Mouse (Mus musculus): ENCODE data around the gene Camta1. TPM values are rescaled to one million over a fixed set of nuclear protein-coding genes. Genes with fewer than 3 reads are reported as not detected.

The Camta1 gene
- polyA plus RNA-seq, 1 experiment, result 27.1 TPM

- WGBS, result 91% methylated on average over 8 of the region's 8 CpGs
- TF ChIP-seq CTCF (IDR thresholded peaks at IDR 0.05; ENCODE audit: borderline replicate concordance, control insufficient read depth, extremely low read depth, insufficient read depth, low read length, poor library complexity) (no peak), POLR2A (IDR thresholded peaks at IDR 0.05; ENCODE audit: control insufficient read depth, extremely low read depth, insufficient read depth, low read length, poor library complexity) (no peak)
- no peak overlapping the region for H3K27ac ChIP-seq (ENCODE audit: control insufficient read depth, insufficient read depth, low read length)
Observed at GRCm38 (mm10) chr4:150968956-150969355, 892.7 kb downstream of the Camta1 start.

GRCm38 (mm10) chr4:150966556-150966955 is 895.1 kb downstream of the Camta1 start:
- H3K36me3 ChIP-seq (ENCODE audit: control insufficient read depth, insufficient read depth, low read length), result no peaks in the 10 kb centered on the region
- peak; percentile 60 for DNase-seq
- H3K27me3 ChIP-seq (ENCODE audit: control insufficient read depth, insufficient read depth, low read length), result no peaks in the 10 kb centered on the region
- H3K4me3 ChIP-seq (ENCODE audit: control insufficient read depth, insufficient read depth, low read length), result no peak overlapping the region
- 17% methylated on average over 7 of the region's 7 CpGs for WGBS
- H3K27ac ChIP-seq (ENCODE audit: control insufficient read depth, insufficient read depth, low read length), result no peak overlapping the region
- H3K4me1 ChIP-seq (replicated peaks; ENCODE audit: control insufficient read depth, insufficient read depth, low read length), result peaks cover 4% of the 10 kb centered on the region
- TF ChIP-seq POLR2A (IDR thresholded peaks at IDR 0.05; ENCODE audit: control insufficient read depth, extremely low read depth, insufficient read depth, low read length, poor library complexity), result no peak
- no peak for TF ChIP-seq CTCF (IDR thresholded peaks at IDR 0.05; ENCODE audit: borderline replicate concordance, control insufficient read depth, extremely low read depth, insufficient read depth, low read length, poor library complexity)

More at GRCm38 (mm10) chr4:150968956-150969355, 892.7 kb downstream of the Camta1 start:
- no peak for DNase-seq
- H3K4me3 ChIP-seq (ENCODE audit: control insufficient read depth, insufficient read depth, low read length), result no peak overlapping the region
- peaks cover 4% of the 10 kb centered on the region for H3K4me1 ChIP-seq (replicated peaks; ENCODE audit: control insufficient read depth, insufficient read depth, low read length)
- H3K36me3 ChIP-seq (ENCODE audit: control insufficient read depth, insufficient read depth, low read length), result no peaks in the 10 kb centered on the region
- no peaks in the 10 kb centered on the region for H3K27me3 ChIP-seq (ENCODE audit: control insufficient read depth, insufficient read depth, low read length)

GRCm38 (mm10) chr4:150965555-150965951 is 896.1 kb downstream of the Camta1 start:
- WGBS, result 76% methylated on average over 11 of the region's 11 CpGs
- Histone ChIP-seq H3K4me3 (ENCODE audit: control insufficient read depth, insufficient read depth, low read length) (no peak overlapping the region), H3K4me1 (replicated peaks; ENCODE audit: control insufficient read depth, insufficient read depth, low read length) (peaks cover 4% of the 10 kb centered on the region), H3K36me3 (ENCODE audit: control insufficient read depth, insufficient read depth, low read length) (no peaks in the 10 kb centered on the region), H3K27ac (ENCODE audit: control insufficient read depth, insufficient read depth, low read length) (no peak overlapping the region), H3K27me3 (ENCODE audit: control insufficient read depth, insufficient read depth, low read length) (no peaks in the 10 kb centered on the region)
- TF ChIP-seq POLR2A (IDR thresholded peaks at IDR 0.05; ENCODE audit: control insufficient read depth, extremely low read depth, insufficient read depth, low read length, poor library complexity), result no peak
- TF ChIP-seq CTCF (IDR thresholded peaks at IDR 0.05; ENCODE audit: borderline replicate concordance, control insufficient read depth, extremely low read depth, insufficient read depth, low read length, poor library complexity), result 0 out of 2 replicates have a peak, but pooled peaks have one; percentile 13
- no peak for DNase-seq

- Histone ChIP-seq H3K27ac (ENCODE audit: control insufficient read depth, insufficient read depth, low read length) (no peak overlapping the region), H3K27me3 (ENCODE audit: control insufficient read depth, insufficient read depth, low read length) (no peaks in the 10 kb centered on the region), H3K4me3 (ENCODE audit: control insufficient read depth, insufficient read depth, low read length) (peak overlapping the region; percentile 20; the same call in 1 of the 2 replicates), H3K36me3 (ENCODE audit: control insufficient read depth, insufficient read depth, low read length) (no peaks in the 10 kb centered on the region), H3K4me1 (replicated peaks; ENCODE audit: control insufficient read depth, insufficient read depth, low read length) (peaks cover 4% of the 10 kb centered on the region)
- peak; percentile 92 for DNase-seq
- WGBS, result 7% methylated on average over 25 of the region's 25 CpGs
- no peak for TF ChIP-seq POLR2A (IDR thresholded peaks at IDR 0.05; ENCODE audit: control insufficient read depth, extremely low read depth, insufficient read depth, low read length, poor library complexity)
- peak; percentile 83 for TF ChIP-seq CTCF (IDR thresholded peaks at IDR 0.05; ENCODE audit: borderline replicate concordance, control insufficient read depth, extremely low read depth, insufficient read depth, low read length, poor library complexity)
Observed at GRCm38 (mm10) chr4:150964635-150965554, 896.8 kb downstream of the Camta1 start.

GRCm38 (mm10) chr4:150963711-150964110 is 898.0 kb downstream of the Camta1 start:
- H3K27me3 ChIP-seq (ENCODE audit: control insufficient read depth, insufficient read depth, low read length), result no peaks in the 10 kb centered on the region
- 72% methylated on average over 2 of the region's 2 CpGs for WGBS
- no peak overlapping the region for H3K27ac ChIP-seq (ENCODE audit: control insufficient read depth, insufficient read depth, low read length)
- TF ChIP-seq CTCF (IDR thresholded peaks at IDR 0.05; ENCODE audit: borderline replicate concordance, control insufficient read depth, extremely low read depth, insufficient read depth, low read length, poor library complexity) (no peak), POLR2A (IDR thresholded peaks at IDR 0.05; ENCODE audit: control insufficient read depth, extremely low read depth, insufficient read depth, low read length, poor library complexity) (no peak)
- no peak overlapping the region for H3K4me3 ChIP-seq (ENCODE audit: control insufficient read depth, insufficient read depth, low read length)
- no peaks in the 10 kb centered on the region for H3K36me3 ChIP-seq (ENCODE audit: control insufficient read depth, insufficient read depth, low read length)
- no peak for DNase-seq
- H3K4me1 ChIP-seq (replicated peaks; ENCODE audit: control insufficient read depth, insufficient read depth, low read length), result peaks cover 4% of the 10 kb centered on the region

GRCm38 (mm10) chr4:150962231-150962630 is 899.4 kb downstream of the Camta1 start:
- Histone ChIP-seq H3K27ac (ENCODE audit: control insufficient read depth, insufficient read depth, low read length) (no peak overlapping the region), H3K27me3 (ENCODE audit: control insufficient read depth, insufficient read depth, low read length) (no peaks in the 10 kb centered on the region), H3K36me3 (ENCODE audit: control insufficient read depth, insufficient read depth, low read length) (no peaks in the 10 kb centered on the region), H3K4me1 (replicated peaks; ENCODE audit: control insufficient read depth, insufficient read depth, low read length) (peaks cover 4% of the 10 kb centered on the region), H3K4me3 (ENCODE audit: control insufficient read depth, insufficient read depth, low read length) (no peak overlapping the region)
- TF ChIP-seq POLR2A (IDR thresholded peaks at IDR 0.05; ENCODE audit: control insufficient read depth, extremely low read depth, insufficient read depth, low read length, poor library complexity), result no peak
- TF ChIP-seq CTCF (IDR thresholded peaks at IDR 0.05; ENCODE audit: borderline replicate concordance, control insufficient read depth, extremely low read depth, insufficient read depth, low read length, poor library complexity), result no peak
- 78% methylated on average over 6 of the region's 6 CpGs for WGBS
- DNase-seq, result no peak
